Mouse (Mus musculus) lung, embryonic 14.5 days (tissue): Measurements from ENCODE around the gene Vmac. TPM values are rescaled to one million over a fixed set of nuclear protein-coding genes. Genes with fewer than 3 reads are reported as not detected.

Experiments
- ATAC-seq: fragments of 200-750 bp; cut with Nextera tagmentation; 2 replicates; pipeline ENCODE4 v1.8.0; 2017; ENCODE audit warnings: mild to moderate bottlenecking, moderate TSS enrichment, moderate library complexity; ENCODE audit not compliant: insufficient read depth
- DNase-seq: peaks from one replicate; pipeline ENCODE4 v3.0.0-alpha.2; 2015
- H3K27ac ChIP-seq: fragments of 300-500 bp; sonication (generic); 2 replicates; pipeline ENCODE4 v1.5.1; 2014; ENCODE audit warnings: low read depth, mild to moderate bottlenecking, moderate library complexity
- H3K27me3 ChIP-seq: fragments of 300-500 bp; sonication (generic); 2 replicates; pipeline ENCODE4 v1.6.1; 2014; ENCODE audit warnings: low read length, control low read depth; ENCODE audit not compliant: insufficient read depth
- H3K36me3 ChIP-seq: fragments of 300-500 bp; sonication (generic); 2 replicates; pipeline ENCODE4 v1.6.1; 2014; ENCODE audit warnings: control low read depth; ENCODE audit not compliant: insufficient read depth
- H3K4me1 ChIP-seq: fragments of 300-500 bp; sonication (generic); 2 replicates; pipeline ENCODE4 v1.6.1; 2014; ENCODE audit warnings: antibody characterized with exemption, control low read depth; ENCODE audit not compliant: insufficient read depth
- H3K4me2 ChIP-seq: fragments of 300-500 bp; sonication (generic); 2 replicates; pipeline ENCODE4 v1.6.1; 2014; ENCODE audit warnings: mild to moderate bottlenecking
- H3K4me3 ChIP-seq: fragments of 300-500 bp; sonication (generic); 2 replicates; pipeline ENCODE4 v1.5.1; 2014; ENCODE audit warnings: low read depth, low read length
- H3K9ac ChIP-seq: fragments of 300-500 bp; sonication (generic); 2 replicates; pipeline ENCODE4 v1.6.1; 2014
- H3K9me3 ChIP-seq: fragments of 300-500 bp; sonication (generic); 2 replicates; pipeline ENCODE4 v1.6.1; 2016; ENCODE audit warnings: low read depth, low read length, control low read depth
- CTCF ChIP-seq: IDR thresholded peaks from 2 replicates; pipeline ENCODE4 v1.5.1; 2016; ENCODE audit warnings: antibody characterized with exemption, low read depth
- WGBS: fragments of 180-500 bp; shearing (Covaris S2); extraction: QIAGEN DNeasy Blood & Tissue Kit; methylation state at CpG from one replicate; pipeline ENCODE4 v1.1.7; 2014; 5-methylcytosine and 5-hydroxymethylcytosine counted together
- polyA plus RNA-seq: library from polyadenylated mRNA; unstranded; fragments of >200 nt; fragmentation: Nextera tagmentation; extraction: Ambion mirVana; gene quantifications from 2 replicates; pipeline ENCODE4 v1.2.1, GENCODE M21; 2014

Vmac gene
- polyA plus RNA-seq, 1 experiment from 2014 or later, result 19.6 TPM

DNA sequence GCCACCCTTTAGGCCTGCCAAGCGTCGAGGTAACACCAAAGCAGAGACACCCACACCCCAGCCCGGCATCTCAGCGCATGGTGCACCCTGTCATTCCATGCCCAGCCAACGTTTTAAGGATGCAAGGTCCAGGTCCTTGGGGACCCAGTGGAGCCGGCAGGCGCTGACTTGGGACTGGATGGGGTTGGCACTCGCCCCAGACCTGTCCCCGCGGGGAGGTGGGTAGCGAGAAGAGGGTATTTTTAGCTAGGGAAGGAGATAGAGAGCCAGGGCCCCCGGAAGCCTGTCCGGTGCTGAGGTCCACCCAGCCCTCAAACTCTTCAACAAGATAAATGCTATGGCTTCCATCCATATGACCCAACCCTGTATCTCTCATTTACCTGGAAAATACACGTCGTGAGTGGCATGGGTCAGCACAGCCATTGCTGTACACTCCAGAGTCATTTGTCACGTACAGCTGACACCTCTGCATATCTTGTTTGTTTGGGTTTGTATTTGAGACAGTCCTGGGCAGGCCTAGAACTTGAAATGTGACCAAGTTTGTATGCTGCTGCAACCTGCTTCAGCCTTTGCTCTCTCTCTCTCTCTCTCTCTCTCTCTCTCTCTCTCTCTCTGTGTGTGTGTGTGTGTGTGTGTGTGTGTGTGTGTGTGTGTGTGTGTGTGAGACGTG is 22.4 kb upstream of the Vmac start:
- no peak overlapping the region for H3K4me2 ChIP-seq
- no peaks in the 10 kb centered on the region for H3K36me3 ChIP-seq
- TF ChIP-seq CTCF, result no peak
- no peak overlapping the region for H3K27ac ChIP-seq
- no peaks in the 10 kb centered on the region for H3K27me3 ChIP-seq
- H3K4me1 ChIP-seq, result no peaks in the 10 kb centered on the region
- DNase-seq (no peak), ATAC-seq (no peak)
- WGBS, result 68% methylated on average over 17 of the region's 17 CpGs
- no peaks in the 10 kb centered on the region for H3K9me3 ChIP-seq
- H3K9ac ChIP-seq, result no peak overlapping the region
- H3K4me3 ChIP-seq, result no peak overlapping the region

- DNase-seq (no peak), ATAC-seq (no peak)
- Histone ChIP-seq H3K9ac (no peak overlapping the region), H3K27ac (no peak overlapping the region), H3K36me3 (no peaks in the 10 kb centered on the region), H3K27me3 (no peaks in the 10 kb centered on the region), H3K4me2 (no peak overlapping the region), H3K4me1 (no peaks in the 10 kb centered on the region), H3K4me3 (no peak overlapping the region), H3K9me3 (no peaks in the 10 kb centered on the region)
- WGBS, result 75% methylated on average over 10 of the region's 10 CpGs
- no peak for TF ChIP-seq CTCF
Observed at GRCm38 (mm10) chr17:56738221-56738620, 20.4 kb upstream of the Vmac start.

DNA sequence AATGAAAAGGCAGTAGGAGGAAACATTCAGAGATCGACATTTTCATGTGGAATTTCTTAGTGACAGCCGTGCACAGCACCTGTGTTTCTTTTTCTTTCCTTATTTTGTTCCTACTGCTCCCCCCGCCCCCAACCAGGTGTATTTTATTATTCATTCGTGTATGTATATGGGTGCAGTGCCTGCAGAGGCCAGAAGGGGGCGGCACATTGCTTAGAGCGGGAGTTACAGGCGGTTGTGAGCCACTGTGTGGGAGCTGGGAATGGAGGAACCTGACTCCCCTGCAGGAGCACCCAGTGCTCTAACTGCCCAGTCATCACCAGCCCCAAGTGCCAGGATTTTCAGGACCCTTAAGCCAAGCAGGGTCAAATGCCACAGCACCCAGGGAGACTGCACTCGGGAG is 18.7 kb upstream of the Vmac start:
- WGBS, result 39% methylated on average over 8 of the region's 8 CpGs
- no peak for ATAC-seq

GRCm38 (mm10) chr17:56729656-56730055 is 11.8 kb upstream of the Vmac start:
- no peaks in the 10 kb centered on the region for H3K27me3 ChIP-seq
- ATAC-seq, result no peak
- H3K36me3 ChIP-seq, result no peaks in the 10 kb centered on the region
- H3K4me1 ChIP-seq, result peaks cover 18% of the 10 kb centered on the region
- H3K9me3 ChIP-seq, result no peaks in the 10 kb centered on the region
- H3K4me3 ChIP-seq, result no peak overlapping the region
- no peak for DNase-seq
- no peak for TF ChIP-seq CTCF
- 57% methylated on average over 2 of the region's 2 CpGs for WGBS
- H3K9ac ChIP-seq, result no peak overlapping the region
- no peak overlapping the region for H3K4me2 ChIP-seq
- H3K27ac ChIP-seq, result no peak overlapping the region

More for the DNA sequence above, 18.7 kb upstream of the Vmac start:
- no peaks in the 10 kb centered on the region for H3K36me3 ChIP-seq
- no peaks in the 10 kb centered on the region for H3K9me3 ChIP-seq
- DNase-seq, result peak; percentile 19
- no peak overlapping the region for H3K9ac ChIP-seq
- no peak overlapping the region for H3K4me3 ChIP-seq
- H3K27ac ChIP-seq, result no peak overlapping the region
- H3K4me1 ChIP-seq, result no peaks in the 10 kb centered on the region
- H3K4me2 ChIP-seq, result no peak overlapping the region
- no peaks in the 10 kb centered on the region for H3K27me3 ChIP-seq
- TF ChIP-seq CTCF, result peak; percentile 56

DNA sequence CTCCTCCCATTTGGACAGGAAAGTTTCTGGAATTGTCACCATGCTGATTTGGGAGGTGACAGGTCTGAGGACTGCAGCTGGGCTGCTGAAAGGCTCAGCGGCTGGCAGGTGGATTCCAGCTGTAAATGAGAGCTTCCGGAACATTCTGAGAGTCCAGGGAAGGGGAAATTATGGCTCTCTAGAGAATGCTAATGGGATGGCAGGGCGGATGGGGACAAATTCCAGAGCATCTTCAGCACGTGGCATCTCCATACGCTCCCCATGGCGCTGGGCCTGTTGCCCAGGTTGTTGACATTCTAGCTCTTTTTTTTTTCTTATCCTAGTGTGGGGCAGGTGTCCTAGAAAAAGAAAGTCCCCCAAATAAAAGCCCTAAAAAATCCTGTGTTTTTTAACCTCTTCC is 11.3 kb upstream of the Vmac start:
- H3K27me3 ChIP-seq, result no peaks in the 10 kb centered on the region
- 44% methylated on average over 6 of the region's 6 CpGs for WGBS
- H3K4me3 ChIP-seq, result no peak overlapping the region
- no peak for TF ChIP-seq CTCF
- ATAC-seq (no peak), DNase-seq (no peak)
- H3K27ac ChIP-seq, result 0 out of 2 replicates have a peak overlapping the region, but pooled peaks have one; percentile 38
- H3K9ac ChIP-seq, result no peak overlapping the region
- H3K9me3 ChIP-seq, result no peaks in the 10 kb centered on the region
- H3K36me3 ChIP-seq, result no peaks in the 10 kb centered on the region
- H3K4me1 ChIP-seq, result peaks cover 18% of the 10 kb centered on the region
- H3K4me2 ChIP-seq, result no peak overlapping the region

DNA sequence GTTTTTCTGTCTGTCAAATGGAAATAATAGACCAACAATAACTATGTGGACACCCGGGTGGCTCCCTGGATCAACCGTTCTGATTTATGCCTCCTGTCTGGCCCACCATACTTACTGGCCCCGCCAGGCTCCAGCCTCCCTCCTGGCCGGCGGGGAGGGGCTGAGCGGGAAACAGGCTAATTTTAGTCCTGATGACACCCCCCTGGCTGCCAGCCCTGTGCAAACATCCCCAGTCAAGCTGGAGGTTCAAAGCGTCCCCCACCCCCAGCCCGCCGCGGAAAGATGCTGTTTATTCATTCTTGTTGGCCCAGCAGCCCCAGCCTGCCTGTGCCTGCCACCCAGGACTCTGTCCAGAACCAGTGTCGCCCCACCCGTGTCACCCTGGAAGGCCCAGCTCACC is 10.3 kb upstream of the Vmac start:
- Histone ChIP-seq H3K27ac (peak overlapping the region; percentile 54; the same call in 1 of the 2 replicates), H3K27me3 (no peaks in the 10 kb centered on the region), H3K4me1 (peaks cover 18% of the 10 kb centered on the region), H3K9me3 (no peaks in the 10 kb centered on the region), H3K4me3 (no peak overlapping the region), H3K36me3 (peaks cover 10% of the 10 kb centered on the region), H3K9ac (peak overlapping the region; percentile 33; the same call in 1 of the 2 replicates), H3K4me2 (peak overlapping the region; percentile 10; the same call in 1 of the 2 replicates)
- ATAC-seq (peak; percentile 67), DNase-seq (peak; percentile 76)
- 7% methylated on average over 12 of the region's 12 CpGs for WGBS
- 0 out of 2 replicates have a peak, but pooled peaks have one; percentile 3 for TF ChIP-seq CTCF

DNA sequence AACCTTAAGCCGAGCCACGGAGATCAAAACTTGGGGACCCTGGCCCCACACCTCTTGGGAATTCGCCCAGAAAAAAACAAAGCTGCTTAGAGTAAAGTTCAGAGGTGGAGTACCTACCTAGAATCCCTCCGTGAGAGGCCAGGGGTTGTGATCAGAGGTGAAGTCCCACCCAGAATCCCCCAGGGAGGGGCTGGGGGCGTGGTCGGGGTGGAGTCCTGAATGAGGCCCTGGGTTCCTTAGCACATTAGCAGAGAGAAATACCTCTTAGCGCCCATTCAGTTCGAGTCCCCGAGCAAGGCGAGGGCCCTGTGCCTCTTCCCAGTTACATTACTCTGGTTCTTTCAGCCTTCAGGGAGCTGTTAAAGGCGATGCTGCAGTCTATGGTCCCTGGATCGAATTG is 9.8 kb upstream of the Vmac start:
- peak overlapping the region; percentile 54; the same call in 1 of the 2 replicates for H3K27ac ChIP-seq
- TF ChIP-seq CTCF, result no peak
- 11% methylated on average over 12 of the region's 12 CpGs for WGBS
- no peak overlapping the region for H3K9ac ChIP-seq
- peaks cover 18% of the 10 kb centered on the region for H3K4me1 ChIP-seq
- H3K9me3 ChIP-seq, result no peaks in the 10 kb centered on the region
- peak; percentile 36 for DNase-seq
- H3K4me3 ChIP-seq, result no peak overlapping the region
- ATAC-seq, result peak; percentile 5; the same call in 1 of the 2 replicates
- H3K4me2 ChIP-seq, result peak overlapping the region; percentile 10
- H3K36me3 ChIP-seq, result peaks cover 15% of the 10 kb centered on the region
- H3K27me3 ChIP-seq, result no peaks in the 10 kb centered on the region
